Mouse (Mus musculus): ENCODE data around the gene Ap4s1.

DNA sequence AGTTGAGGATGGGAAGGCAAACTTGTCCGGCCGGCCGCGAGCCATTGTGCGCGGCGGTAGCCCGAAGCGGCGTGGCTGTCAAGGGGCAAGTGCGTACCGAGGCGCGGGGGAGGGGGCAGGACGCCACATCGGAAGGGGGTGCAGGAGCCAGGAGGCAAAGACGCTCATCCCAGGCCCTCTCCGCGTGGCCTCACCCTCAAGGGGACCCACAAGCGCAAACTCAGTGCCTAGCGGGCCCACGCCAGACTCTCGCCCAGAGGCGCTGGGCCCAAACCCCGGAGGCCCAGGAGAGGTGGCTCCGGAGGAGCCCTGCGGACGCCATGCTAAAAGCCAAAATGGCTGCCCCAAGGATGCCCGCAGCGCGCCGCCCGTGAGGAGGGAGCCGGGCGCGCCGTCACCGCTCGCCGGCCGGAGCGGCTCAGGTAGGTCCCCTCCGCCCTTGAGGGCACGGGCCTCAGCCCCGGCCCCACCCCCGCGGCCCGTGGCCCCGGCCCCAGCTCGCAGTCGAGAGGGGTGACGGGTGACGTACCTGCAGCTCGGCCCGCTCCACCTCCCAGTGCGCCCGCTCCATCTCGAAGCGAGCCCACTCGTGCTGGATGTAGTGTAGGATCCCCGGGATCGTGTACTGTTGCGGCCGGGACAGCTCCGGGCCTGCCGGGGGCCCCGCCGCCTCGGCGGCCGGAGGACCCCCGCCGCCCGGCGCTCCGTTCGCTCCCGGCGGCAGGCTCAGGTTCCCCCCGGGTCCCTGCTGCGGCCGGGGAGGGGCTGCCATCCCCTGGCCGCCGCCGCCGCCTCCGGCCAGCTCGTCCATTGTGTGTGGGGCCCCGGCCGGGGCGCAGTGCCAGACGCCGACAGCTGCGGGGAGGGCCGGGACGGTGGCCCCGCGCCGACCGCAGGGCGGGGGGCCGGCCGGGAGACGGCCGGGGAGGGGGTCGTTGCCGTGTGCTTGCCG lies at the start of gene Ap4s1:
- TF ChIP-seq CTCF (IDR thresholded peaks at IDR 0.05; ENCODE audit: low read depth) (no peak), EP300 (IDR thresholded peaks at IDR 0.05; ENCODE audit: low read depth) (no peak)

Measured in liver, postnatal 0 days (tissue).